Comparison of ENCODE assay signal across 9 mouse cellular contexts in genomic region chr4:94188888-94189287, GRCm38 (mm10).
DNase-seq lines count a peak whose midpoint lies in the region; ATAC-seq and TF ChIP-seq lines count a peak whose summit lies in the region.
"Had no signal": no experiment of that assay in that cellular context is flagged by ENCODE, and none has a peak within 500 bp of the region (broad histone marks: within the 10 kb centered on the region; RNA-seq: fewer than 3 reads in every experiment).

No protein-coding gene starts in this region.

- no peak for TF ChIP-seq CTCF in MEL (IDR thresholded peaks at IDR 0.05 in 2 of 3, conservative IDR thresholded peaks at IDR 0.05 in 1 of 3; ENCODE audit: control insufficient read depth in 1 of 3, insufficient read depth in 1 of 3, low read depth in 2 of 3, low read length in 3 of 3, poor library complexity in 1 of 3, severe bottlenecking in 1 of 3)

- H3K4me2 ChIP-seq in heart, embryonic 13.5 days, result 0 out of 2 replicates have a peak overlapping the region, but pooled peaks have one; percentile 11
- H3K4me2 ChIP-seq in kidney, embryonic 14.5 days (replicated peaks; ENCODE audit: low read depth, low read length), result no peak overlapping the region
- H3K4me2 ChIP-seq: midbrain, embryonic 12.5 days had no signal

- no peak for DNase-seq in heart, adult 11 months
- DNase-seq in MEL (ENCODE audit: low read depth, low spot score), result peak; percentile 57
- DNase-seq in adrenal gland, postnatal 10 days, result peak; percentile 92
- peak; percentile 54 for DNase-seq in ovary, postnatal 36 days (ENCODE audit: low spot score)

- no peak for TF ChIP-seq RAD21 in MEL (IDR thresholded peaks at IDR 0.05; ENCODE audit: low read depth, low read length)

- TF ChIP-seq EP300 in MEL (IDR thresholded peaks at IDR 0.05; ENCODE audit: low read depth in 1 of 2, low read length in 2 of 2), result no peak

- no peaks in the 10 kb centered on the region for H3K9me3 ChIP-seq in heart, embryonic 13.5 days
- H3K9me3 ChIP-seq in MEL (replicated peaks; ENCODE audit: insufficient read depth, low read length), result no peaks in the 10 kb centered on the region
- H3K9me3 ChIP-seq in kidney, embryonic 14.5 days (ENCODE audit: control insufficient read depth, low read length), result no peaks in the 10 kb centered on the region
- H3K9me3 ChIP-seq: midbrain, embryonic 12.5 days had no signal

- no peaks in the 10 kb centered on the region for H3K27me3 ChIP-seq in heart, embryonic 13.5 days (replicated peaks)
- no peaks in the 10 kb centered on the region for H3K27me3 ChIP-seq in MEL (ENCODE audit: control insufficient read depth in 1 of 2, insufficient read depth in 2 of 2, low read length in 2 of 2)
- H3K27me3 ChIP-seq in kidney, embryonic 14.5 days (ENCODE audit: control insufficient read depth, insufficient read depth, low read length), result no peaks in the 10 kb centered on the region
- H3K27me3 ChIP-seq: midbrain, embryonic 12.5 days had no signal

- H3K9ac ChIP-seq in heart, embryonic 13.5 days, result no peak overlapping the region
- no peak overlapping the region for H3K9ac ChIP-seq in MEL (ENCODE audit: control insufficient read depth, low read depth, low read length, poor library complexity, severe bottlenecking)
- no peak overlapping the region for H3K9ac ChIP-seq in kidney, embryonic 14.5 days (ENCODE audit: low read depth, low read length)
- H3K9ac ChIP-seq: midbrain, embryonic 12.5 days had no signal

- no peak overlapping the region for H3K4me3 ChIP-seq in heart, embryonic 13.5 days
- H3K4me3 ChIP-seq in MEL (ENCODE audit: control insufficient read depth in 1 of 2, insufficient read depth in 1 of 2, low read depth in 2 of 2, low read length in 2 of 2), result no peak overlapping the region
- no peak overlapping the region for H3K4me3 ChIP-seq in kidney, embryonic 14.5 days (ENCODE audit: low read length)
- H3K4me3 ChIP-seq: midbrain, embryonic 12.5 days had no signal

- H3K27ac ChIP-seq in heart, embryonic 13.5 days (replicated peaks), result 0 out of 2 replicates have a peak overlapping the region, but pooled peaks have one; percentile 39
- no peak overlapping the region for H3K27ac ChIP-seq in MEL (ENCODE audit: control insufficient read depth, low read depth, low read length)
- no peak overlapping the region; the same call in 1 of the 2 replicates for H3K27ac ChIP-seq in kidney, embryonic 14.5 days (ENCODE audit: low read depth, low read length)
- H3K27ac ChIP-seq: midbrain, embryonic 12.5 days had no signal

- WGBS in heart, embryonic 13.5 days, result 16% methylated on average over 3 of the region's 3 CpGs
- WGBS in kidney, embryonic 14.5 days, result 35% methylated on average over 3 of the region's 3 CpGs

- no peak for ATAC-seq in heart, embryonic 13.5 days (ENCODE audit: extremely low read depth, insufficient number of reproducible peaks, low FRiP score, low TSS enrichment)
- peak; percentile 80; the same call in 1 of the 2 replicates for ATAC-seq in kidney, embryonic 14.5 days (ENCODE audit: low FRiP score, low TSS enrichment)
- ATAC-seq in erythroblast, adult 5-6 weeks (replicated peaks; ENCODE audit: low FRiP score, poor library complexity, severe bottlenecking), result no peak
- ATAC-seq in megakaryocyte progenitor cell, adult 5-6 weeks (replicated peaks; ENCODE audit: poor library complexity), result no peak

- TF ChIP-seq POLR2A in MEL (IDR thresholded peaks at IDR 0.05; ENCODE audit: control insufficient read depth in 1 of 2, insufficient read depth in 1 of 2, low read depth in 1 of 2, low read length in 2 of 2, poor library complexity in 1 of 2), result no peak

- H3K79me2 ChIP-seq in MEL (ENCODE audit: control insufficient read depth, insufficient read depth, low read length, poor library complexity), result no peaks in the 10 kb centered on the region

- peaks cover 19% of the 10 kb centered on the region for H3K4me1 ChIP-seq in heart, embryonic 13.5 days
- peaks cover 8% of the 10 kb centered on the region in 2 experiments; a peak in 3 of 4 replicates for H3K4me1 ChIP-seq in MEL (ENCODE audit: control insufficient read depth in 1 of 2, insufficient read depth in 2 of 2, low read length in 2 of 2)
- no peaks in the 10 kb centered on the region for H3K4me1 ChIP-seq in kidney, embryonic 14.5 days (ENCODE audit: control insufficient read depth, insufficient read depth, low read length)
- H3K4me1 ChIP-seq: midbrain, embryonic 12.5 days had no signal

- H3K36me3 ChIP-seq in heart, embryonic 13.5 days, result no peaks in the 10 kb centered on the region
- peaks cover 0 to 11% of the 10 kb centered on the region in 2 experiments; a peak in 2 of 4 replicates for H3K36me3 ChIP-seq in MEL (ENCODE audit: control insufficient read depth in 1 of 2, insufficient read depth in 2 of 2, low read length in 2 of 2)
- no peaks in the 10 kb centered on the region for H3K36me3 ChIP-seq in kidney, embryonic 14.5 days (ENCODE audit: control insufficient read depth, insufficient read depth, low read length)
- H3K36me3 ChIP-seq: midbrain, embryonic 12.5 days had no signal

TF ChIP-seq in MEL, 35 proteins besides CTCF, POLR2A, EP300 and RAD21:
- TF ChIP-seq MYC (IDR thresholded peaks at IDR 0.05; ENCODE audit: low read depth, low read length), result no peak
- TF ChIP-seq TBP (IDR thresholded peaks at IDR 0.05; ENCODE audit: low read depth, low read length), result no peak
- no peak for TF ChIP-seq KAT2A (conservative IDR thresholded peaks at IDR 0.05; ENCODE audit: low read depth, low read length)
- no peak for TF ChIP-seq MYB (IDR thresholded peaks at IDR 0.05; ENCODE audit: low read depth, low read length)
- no peak for TF ChIP-seq USF2 (IDR thresholded peaks at IDR 0.05; ENCODE audit: borderline replicate concordance in 1 of 2, insufficient read depth in 1 of 2, low read depth in 1 of 2, low read length in 2 of 2)
- TF ChIP-seq ZNF384 (IDR thresholded peaks at IDR 0.05; ENCODE audit: low read depth, low read length), result no peak
- no peak for TF ChIP-seq GABPA (IDR thresholded peaks at IDR 0.05; ENCODE audit: low read depth, low read length)
- TF ChIP-seq MAZ (IDR thresholded peaks at IDR 0.05; ENCODE audit: low read depth, low read length), result no peak
- TF ChIP-seq GATA1 (IDR thresholded peaks at IDR 0.05; ENCODE audit: low read depth, low read length), result no peak
- TF ChIP-seq TCF12 (IDR thresholded peaks at IDR 0.05; ENCODE audit: low read depth, low read length), result no peak
- TF ChIP-seq RCOR1 (IDR thresholded peaks at IDR 0.05; ENCODE audit: low read depth, low read length), result no peak
- TF ChIP-seq CHD2 (IDR thresholded peaks at IDR 0.05; ENCODE audit: low read length), result no peak
- TF ChIP-seq ZC3H11A (IDR thresholded peaks at IDR 0.05; ENCODE audit: low read depth, low read length), result no peak
